Mouse (Mus musculus) adrenal gland, postnatal 36 days (tissue): ENCODE results near the gene Ttc21a. TPM values are rescaled to one million over a fixed set of nuclear protein-coding genes. Genes with fewer than 3 reads are reported as not detected.
"Not testable (repeated sequence)": the region's sequence is repeated elsewhere in the genome, so short reads cannot be mapped to it uniquely, and the experiment has no call there.

Experiments
- DNase-seq, 2 experiments: peaks; one replicate each; pipeline ENCODE4 v3.0.0; 2021; ENCODE audit warnings: mixed read lengths in 1 of 2
- total RNA-seq, 2 experiments: library from RNA; stranded (reverse); gene quantifications; 2 replicates each; pipeline ENCODE4 v1.2.3; 2021

Ttc21a gene
- total RNA-seq, 2 experiments from 2014 or later, result 0.13 TPM; not detected in 1

DNA sequence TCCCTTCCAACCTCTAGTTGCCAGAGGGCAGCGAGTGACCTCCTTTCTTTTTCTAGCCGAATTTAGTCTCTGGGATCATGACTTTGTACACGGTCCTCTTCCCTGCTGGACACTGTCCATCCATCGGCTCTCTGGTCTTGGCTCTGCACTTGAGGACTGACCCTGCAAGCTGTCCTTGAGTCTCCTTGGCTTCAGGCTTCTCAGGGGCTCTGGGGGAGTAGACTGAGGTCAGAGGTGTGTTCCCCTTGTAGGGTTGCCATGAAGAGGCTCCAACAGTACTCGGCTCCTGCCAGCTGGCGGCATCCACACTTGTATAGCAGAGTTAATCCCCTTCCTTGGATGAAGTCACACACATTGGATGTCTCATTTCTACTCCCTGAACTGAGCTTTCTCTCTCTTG lies 62.2 kb downstream of the Ttc21a start:
- no peak for DNase-seq

DNA sequence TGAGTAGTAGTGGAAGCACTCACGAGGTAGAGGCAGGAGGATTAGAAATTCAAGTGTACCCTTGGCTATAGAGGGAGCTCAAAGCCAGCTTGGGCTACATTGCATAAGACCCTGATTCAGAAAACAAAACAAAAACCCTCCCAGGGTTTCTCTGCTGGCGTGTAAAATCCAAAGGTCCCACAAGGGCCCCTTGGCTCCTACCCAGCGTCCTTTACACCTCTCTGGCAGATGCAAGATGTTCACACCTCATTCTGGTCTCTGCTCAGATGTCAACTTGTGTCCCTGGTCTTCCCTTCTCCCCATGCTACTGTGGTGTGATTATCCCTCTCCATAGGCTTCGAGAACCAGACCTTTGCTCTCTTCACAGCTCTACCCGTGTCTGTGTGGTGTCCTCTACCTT lies 63.4 kb downstream of the Ttc21a start:
- no peak for DNase-seq

DNA sequence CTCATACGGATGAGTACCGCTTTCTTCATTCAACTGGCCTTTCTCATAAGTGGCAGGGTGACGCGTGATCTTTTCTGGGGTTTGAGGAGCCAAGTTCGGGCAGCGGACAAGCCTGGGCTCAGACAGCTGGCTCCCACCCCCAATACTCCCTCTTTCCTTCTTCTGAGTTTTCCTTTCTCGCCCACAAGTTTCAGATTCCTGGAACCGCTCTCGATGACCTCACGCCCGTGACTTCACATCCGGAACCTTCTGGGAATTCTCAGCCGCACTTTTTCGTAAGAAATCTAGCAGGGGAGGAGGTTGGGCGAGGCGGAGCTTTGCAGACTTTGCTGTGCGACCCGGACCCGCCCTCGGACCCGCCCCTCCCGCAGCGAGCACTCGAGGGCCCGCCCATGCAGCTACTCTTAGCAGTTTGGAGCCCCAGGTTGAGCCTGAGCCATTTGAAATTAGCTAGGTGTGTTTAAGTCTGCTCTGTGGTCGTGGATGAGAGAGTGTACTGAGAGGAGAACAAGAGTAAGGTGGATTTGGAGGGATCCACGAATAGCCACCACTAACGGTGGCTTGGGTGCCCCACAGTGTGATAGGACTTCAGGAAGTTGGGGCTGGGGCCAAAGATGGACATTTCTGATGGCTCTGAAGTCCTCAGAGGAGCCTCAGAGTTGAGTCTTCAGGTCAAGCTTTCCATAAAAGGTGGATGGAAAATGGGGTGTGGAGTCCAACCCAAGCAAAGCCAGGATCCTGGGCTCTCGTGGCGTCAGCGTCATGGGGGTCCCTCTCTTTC lies 64.7 kb downstream of the Ttc21a start:
- peak; percentile 93 to 95 for DNase-seq

DNA sequence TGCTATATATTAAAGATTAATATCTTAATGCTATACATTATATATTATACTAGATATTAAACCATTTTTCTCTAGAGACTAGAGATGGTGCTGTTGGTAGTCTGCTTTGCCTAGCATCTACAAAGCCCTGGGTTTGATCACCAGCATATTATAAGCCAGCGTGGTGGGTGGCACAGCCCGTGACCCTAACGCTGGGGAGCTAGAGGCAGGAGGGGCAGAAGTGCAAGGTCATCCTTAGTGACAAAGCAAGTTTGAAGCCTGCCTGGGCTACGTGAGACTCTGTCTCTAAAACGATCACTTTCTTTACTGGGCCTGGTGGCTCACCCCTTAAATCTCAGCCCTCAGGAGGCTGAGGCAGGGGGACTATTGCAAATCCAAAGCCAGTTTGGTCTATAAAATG lies 65.5 kb downstream of the Ttc21a start:
- DNase-seq, result no peak

DNA sequence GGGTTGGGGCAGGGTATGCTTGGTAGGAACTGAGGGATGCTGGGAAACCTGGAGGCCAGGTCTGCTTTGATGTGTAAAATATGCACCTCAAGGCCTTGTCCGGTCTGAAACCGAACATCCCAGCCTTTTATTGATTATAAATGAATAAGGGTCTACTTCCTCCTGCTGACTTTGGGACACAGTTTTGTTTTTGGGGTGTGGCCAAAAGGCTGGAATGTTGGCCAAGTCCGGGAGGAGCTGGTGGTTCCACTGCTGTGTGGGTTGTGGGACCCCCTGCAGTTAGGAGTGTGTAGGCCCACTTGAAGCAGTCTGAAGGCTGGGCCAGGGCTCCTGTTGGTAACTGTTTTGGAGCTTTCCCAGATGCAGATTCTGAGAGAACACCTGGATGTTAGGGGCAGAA lies 68.5 kb downstream of the Ttc21a start:
- no peak for DNase-seq

DNA sequence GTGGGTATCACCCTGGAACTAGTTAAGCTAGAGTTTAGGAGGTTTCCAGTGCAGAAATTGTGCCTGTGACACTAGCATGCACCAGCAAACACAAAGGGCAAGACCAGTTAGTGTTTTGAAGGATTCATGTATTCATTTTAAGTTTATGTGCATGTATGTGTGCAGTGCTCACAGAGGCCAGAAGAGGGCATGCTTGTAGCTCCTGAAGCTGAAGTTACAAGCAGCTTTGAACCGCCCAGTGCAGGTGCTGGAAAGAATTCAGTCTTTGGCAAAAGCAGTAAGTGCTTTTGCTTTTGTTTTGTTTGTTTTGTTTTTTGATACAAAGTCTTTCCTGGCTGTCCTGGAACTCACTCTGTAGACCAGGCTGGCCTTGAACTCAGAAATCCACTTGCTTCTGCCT lies 70.4 kb downstream of the Ttc21a start:
- DNase-seq, result no peak

DNA sequence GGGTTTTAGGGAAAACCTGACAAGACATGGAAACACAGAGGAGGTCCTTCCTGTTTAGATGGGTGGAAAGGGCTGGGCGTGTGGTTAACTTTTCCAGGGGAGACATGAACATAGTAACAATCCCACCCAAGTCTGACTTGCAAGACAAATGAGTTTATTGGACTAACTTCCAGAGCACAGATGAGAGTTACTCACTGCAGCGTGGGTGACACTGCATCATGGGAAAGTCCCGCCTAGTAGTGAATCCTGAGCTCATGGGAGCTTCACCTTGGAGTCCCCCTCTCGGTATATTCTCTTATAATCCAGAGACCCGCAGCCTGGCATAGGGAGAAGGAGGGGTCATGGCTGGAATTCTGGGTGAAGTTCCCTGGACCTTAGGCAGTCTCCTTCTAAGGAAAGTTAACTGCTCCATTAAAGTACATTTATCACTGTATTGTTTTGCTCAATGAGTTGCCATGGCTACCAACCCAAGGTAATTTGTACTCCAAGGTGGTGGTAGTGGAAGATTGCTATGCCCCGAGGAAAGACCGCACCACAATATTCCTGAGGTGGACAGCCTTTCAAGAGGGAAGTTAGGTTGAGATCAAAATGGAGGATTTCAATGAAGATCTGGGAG lies 71.9 kb downstream of the Ttc21a start:
- no peak for DNase-seq

DNA sequence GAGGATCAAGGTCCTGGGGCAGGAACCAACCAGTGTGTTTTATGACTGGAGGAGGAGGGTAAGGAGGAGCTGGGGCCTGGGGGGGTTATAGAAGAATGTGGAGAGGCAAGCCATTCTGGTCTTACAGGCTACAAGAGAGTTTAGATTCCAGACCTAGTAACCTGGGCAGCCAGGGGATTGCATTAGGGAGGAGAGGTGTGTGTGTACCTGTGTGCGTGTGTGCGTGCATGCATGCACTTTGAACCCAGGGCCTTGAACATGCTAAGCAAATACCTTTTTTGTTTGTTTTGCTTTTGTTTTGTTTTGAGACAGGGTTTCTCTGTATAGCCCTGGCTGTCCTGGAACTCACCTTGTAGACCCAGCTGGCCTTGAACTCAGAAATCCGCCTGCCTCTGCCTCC lies 72.5 kb downstream of the Ttc21a start:
- no peak for DNase-seq

DNA sequence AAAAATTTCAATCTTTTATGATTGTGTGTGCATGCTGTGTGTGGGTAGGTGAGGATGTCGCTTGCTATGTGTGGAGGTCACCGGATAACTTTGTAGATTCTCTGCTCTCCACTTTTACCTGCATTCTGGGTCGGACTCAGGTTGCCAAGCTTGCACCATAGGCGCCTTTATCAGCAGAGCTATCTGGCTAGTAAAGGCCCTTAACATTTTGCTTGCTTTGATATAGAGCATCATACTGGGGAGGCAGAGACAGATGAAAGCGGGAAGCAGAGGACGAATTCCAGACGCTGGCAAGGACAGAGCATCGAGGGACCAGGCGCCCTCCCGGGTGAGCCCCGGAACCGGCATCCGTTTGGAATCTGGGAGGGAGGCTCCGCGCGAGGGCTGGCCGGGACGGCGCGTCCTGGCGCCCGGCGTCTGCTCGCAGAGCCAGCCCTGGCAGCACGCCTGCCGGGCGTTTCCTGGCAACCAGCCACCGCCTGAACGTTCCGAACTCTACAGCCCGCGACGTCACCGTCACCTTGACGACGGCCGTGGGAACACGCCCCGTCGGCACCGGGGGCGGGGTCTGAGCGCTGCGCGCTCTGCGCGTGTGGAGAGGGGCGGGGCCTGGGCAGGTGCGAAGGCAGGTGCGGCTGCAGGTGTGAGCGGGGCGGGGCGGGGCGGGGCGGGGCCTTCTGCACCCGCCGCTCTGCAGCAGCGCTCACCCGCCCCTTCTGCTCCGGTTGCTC lies 73.5 kb downstream of the Ttc21a start:
- peak; percentile 100 for DNase-seq

DNA sequence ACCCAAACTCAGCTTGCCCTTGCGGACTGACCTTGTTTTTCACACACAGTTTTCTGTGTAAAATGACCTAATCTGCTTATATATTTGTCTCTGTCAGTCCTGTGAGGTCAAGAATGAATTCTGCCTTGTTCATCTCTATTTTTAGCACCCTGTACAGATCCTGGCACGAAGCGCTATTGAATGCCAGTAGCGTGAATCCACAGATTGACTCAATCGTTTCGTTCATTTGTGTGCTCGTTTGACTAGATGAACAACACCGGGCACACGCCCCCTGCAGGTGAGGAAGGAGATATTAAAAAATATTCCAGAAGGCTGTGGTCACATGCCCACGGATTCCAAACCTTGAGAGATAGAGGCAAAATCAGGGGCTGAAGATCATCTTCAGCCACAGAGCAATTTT lies 74.1 kb downstream of the Ttc21a start:
- DNase-seq, result peak; percentile 80 to 88

DNA sequence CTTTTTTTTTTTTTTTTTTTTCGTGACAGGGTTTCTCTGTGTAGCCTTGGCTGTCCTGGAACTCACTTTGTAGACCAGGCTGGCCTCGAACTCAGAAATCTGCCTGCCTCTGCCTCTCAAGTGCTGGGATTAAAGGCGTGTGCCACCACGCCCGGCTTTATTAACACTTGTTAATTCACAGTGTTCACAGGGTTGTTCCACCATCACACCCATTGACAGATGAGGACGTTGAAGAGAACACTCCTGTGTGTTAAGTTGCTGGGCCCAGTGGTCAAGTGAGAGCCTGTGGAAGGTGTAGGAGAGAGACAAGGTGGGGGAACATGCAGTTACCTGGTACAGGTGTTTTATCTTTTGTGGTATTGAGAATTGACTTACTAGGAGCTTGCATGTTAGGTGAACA lies 74.8 kb downstream of the Ttc21a start:
- DNase-seq, result not testable (repeated sequence)

DNA sequence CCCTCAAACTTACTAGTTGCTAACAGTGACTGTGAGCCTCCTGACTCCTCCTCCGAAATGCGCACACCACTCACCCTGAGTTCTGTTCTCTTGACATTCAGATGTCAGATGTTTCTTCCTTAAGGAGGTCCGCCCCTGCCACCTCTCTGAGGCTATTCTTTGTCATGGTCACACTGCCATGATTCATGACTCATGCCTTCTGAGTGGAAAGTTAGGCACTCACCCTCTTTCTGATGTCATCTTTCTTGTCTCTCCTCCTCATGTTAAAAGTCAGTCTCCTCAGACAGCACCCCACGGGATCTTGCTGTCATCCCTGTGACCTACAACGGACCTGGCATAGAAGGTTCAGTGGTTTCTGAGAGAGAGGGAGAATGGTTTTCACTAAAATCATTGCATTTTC lies 75.4 kb downstream of the Ttc21a start:
- DNase-seq, result peak; percentile 50 to 56

DNA sequence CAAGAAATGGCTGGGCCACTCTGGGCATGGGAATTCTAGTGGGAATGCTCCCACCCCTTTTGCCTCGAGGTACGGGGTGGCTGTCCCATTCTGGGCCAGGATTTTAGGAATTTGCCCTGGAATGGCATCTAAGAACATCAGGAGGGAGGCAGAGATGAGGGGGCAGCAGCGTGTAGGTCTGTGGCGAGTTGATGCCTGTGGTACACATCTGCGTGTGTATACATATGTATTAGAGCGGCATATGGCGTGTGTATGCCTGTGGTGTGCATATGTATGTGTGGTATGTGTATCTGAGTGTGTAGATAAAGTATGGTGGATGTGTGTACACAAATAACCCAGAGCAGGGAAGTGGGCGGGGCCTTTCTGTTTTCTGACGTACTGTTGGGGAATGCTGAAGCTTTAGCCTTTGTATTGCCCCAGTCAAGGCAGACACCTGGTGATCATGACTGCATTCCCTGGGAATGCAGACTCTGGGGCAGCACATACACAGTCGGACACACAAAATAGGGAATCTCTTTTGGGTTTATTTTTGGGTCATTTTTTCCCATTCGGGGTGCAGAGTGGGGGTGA lies 75.9 kb downstream of the Ttc21a start:
- no peak for DNase-seq

DNA sequence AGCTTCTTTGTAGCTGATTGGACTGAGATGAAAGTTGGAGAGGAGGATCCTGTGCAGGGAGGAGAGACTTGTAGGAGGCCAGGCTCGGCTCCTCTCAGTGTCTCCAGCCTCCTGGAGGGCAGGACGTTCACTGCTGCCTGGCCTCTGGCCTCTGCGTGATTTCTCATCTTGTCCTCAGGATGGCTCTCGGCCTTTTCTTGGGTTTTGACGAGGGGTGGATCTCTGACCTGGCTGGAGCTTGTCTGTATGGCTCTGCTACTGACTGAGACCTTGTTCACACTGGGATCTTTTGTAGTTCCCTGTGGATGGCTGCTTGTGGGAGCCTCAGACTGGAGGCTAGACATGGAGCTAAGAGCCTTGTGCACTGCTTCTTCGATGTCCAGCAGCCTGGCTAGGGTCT lies 77.4 kb downstream of the Ttc21a start:
- no peak for DNase-seq

DNA sequence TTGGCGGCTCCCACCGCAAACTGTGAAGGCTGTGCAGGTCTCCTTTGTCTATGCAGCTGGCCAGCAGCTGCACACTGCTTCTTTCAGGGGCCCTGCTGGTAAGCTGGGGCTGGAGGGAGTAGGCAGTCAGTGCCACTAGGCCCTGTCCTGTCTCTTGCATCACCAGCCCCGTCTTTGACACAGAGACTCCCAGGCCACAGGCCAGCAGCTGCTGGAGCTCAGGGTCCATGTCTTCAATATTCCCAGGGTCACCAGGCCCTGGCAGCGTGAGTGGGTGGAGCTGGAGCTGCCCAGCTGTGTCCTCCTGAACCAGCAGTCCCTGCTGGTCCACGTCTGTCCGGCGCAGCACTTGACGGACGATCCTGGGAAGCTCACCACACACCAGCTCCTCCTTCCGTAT lies 79.5 kb downstream of the Ttc21a start:
- DNase-seq, result peak; percentile 48 to 56

Other genes with a start within 250 kb of the Ttc21a start
- not detected for gene Scn10a, start 218.3 kb upstream of the Ttc21a start, total RNA-seq
- gene Scn11a, start 112.2 kb upstream of the Ttc21a start, total RNA-seq, result under 1 TPM in 1 of 2 experiments, not detected in 1; 0.03 TPM
- 10 to 100 TPM; 49.1 to 53.8 TPM for gene Wdr48, start 42.7 kb upstream of the Ttc21a start, total RNA-seq
- gene Gorasp1, start within 50 bp of the Ttc21a start, total RNA-seq, result 10 to 100 TPM; 23.5 to 31.7 TPM
- 10 to 100 TPM; 35.2 to 46.6 TPM for gene Csrnp1, start 47.1 kb downstream of the Ttc21a start, total RNA-seq
- gene Xirp1, start 86.0 kb downstream of the Ttc21a start, total RNA-seq, result under 1 TPM; 0.33 to 0.53 TPM
- 1 to 10 TPM; 3.4 to 6.8 TPM for gene Cx3cr1, start 132.3 kb downstream of the Ttc21a start, total RNA-seq
- not detected for gene Ccr8, start 154.5 kb downstream of the Ttc21a start, total RNA-seq
- gene Slc25a38, start 172.8 kb downstream of the Ttc21a start, total RNA-seq, result 10 to 100 TPM; 23.4 to 23.8 TPM
- 100 to 1,000 TPM; 746 to 780 TPM for gene Rpsa, start 190.1 kb downstream of the Ttc21a start, total RNA-seq
- gene Mobp, start 212.1 kb downstream of the Ttc21a start, total RNA-seq, result under 1 TPM in 1 of 2 experiments, not detected in 1; 0.10 TPM